Mouse (Mus musculus) stomach, embryonic 14.5 days (tissue): ENCODE measurements at regions not wholly inside any gene's neighbourhood (a gene's known extent, or its start where the extent isn't known, plus 50 kb on each side); places are given as distances from the start of the nearest gene placed in this dataset.

Experiments
- ATAC-seq: fragments of 200-750 bp; cut with Nextera tagmentation; 2 replicates; pipeline ENCODE4 v1.8.0; 2017; ENCODE audit warnings: low read depth, moderate TSS enrichment; ENCODE audit not compliant: insufficient number of reproducible peaks, insufficient read depth, low FRiP score
- H3K27ac ChIP-seq: fragments of 300-500 bp; sonication (generic); 2 replicates; pipeline ENCODE4 v1.5.1; 2014; ENCODE audit warnings: mild to moderate bottlenecking, low read length, moderate library complexity, mixed read lengths
- H3K27me3 ChIP-seq: fragments of 300-500 bp; sonication (generic); 2 replicates; pipeline ENCODE4 v1.6.1; 2014; ENCODE audit warnings: low read length, control low read depth, mixed read lengths; ENCODE audit not compliant: control insufficient read depth, insufficient read depth
- H3K36me3 ChIP-seq: fragments of 300-500 bp; sonication (generic); 2 replicates; pipeline ENCODE4 v1.6.1; 2014; ENCODE audit warnings: mild to moderate bottlenecking, control low read depth, low read length, moderate library complexity, mixed read lengths; ENCODE audit not compliant: control insufficient read depth, insufficient read depth
- H3K4me1 ChIP-seq: fragments of 300-500 bp; sonication (generic); 2 replicates; pipeline ENCODE4 v1.6.1; 2014; ENCODE audit warnings: low read length, control low read depth, mixed read lengths; ENCODE audit not compliant: control insufficient read depth, insufficient read depth
- H3K4me2 ChIP-seq: fragments of 300-500 bp; sonication (generic); replicated peaks from 2 replicates; pipeline ENCODE4 v1.6.1; 2014; ENCODE audit warnings: low read depth, low read length, control low read depth
- H3K4me3 ChIP-seq: fragments of 300-500 bp; sonication (generic); 2 replicates; pipeline ENCODE4 v1.5.1; 2014; ENCODE audit warnings: low read depth, low read length, control low read depth
- H3K9ac ChIP-seq: fragments of 300-500 bp; sonication (generic); replicated peaks from 2 replicates; pipeline ENCODE4 v1.6.1; 2014; ENCODE audit warnings: low read depth, mild to moderate bottlenecking, control low read depth, low read length, moderate library complexity, mixed read lengths
- H3K9me3 ChIP-seq: fragments of 300-500 bp; sonication (generic); 2 replicates; pipeline ENCODE4 v1.6.1; 2016; ENCODE audit warnings: low read depth, low read length, control low read depth; ENCODE audit not compliant: control insufficient read depth
- WGBS: fragments of 180-500 bp; shearing (Covaris S2); extraction: QIAGEN DNeasy Blood & Tissue Kit; methylation state at CpG from one replicate; pipeline ENCODE4 v1.1.7; 2014; 5-methylcytosine and 5-hydroxymethylcytosine counted together

- Histone ChIP-seq H3K27me3 (no peaks in the 10 kb centered on the region), H3K9ac (no peak overlapping the region), H3K4me2 (no peak overlapping the region), H3K36me3 (no peaks in the 10 kb centered on the region), H3K9me3 (no peaks in the 10 kb centered on the region), H3K27ac (no peak overlapping the region), H3K4me1 (no peaks in the 10 kb centered on the region), H3K4me3 (no peak overlapping the region)
- 68% methylated on average over 3 of the region's 3 CpGs for WGBS
- no peak for ATAC-seq
These were observed 132.1 kb upstream of the Podxl start for GRCm38 (mm10) chr6:31695885-31696284.

GRCm38 (mm10) chr6:31693047-31693446, 129.3 kb upstream of the Podxl start:
- no peaks in the 10 kb centered on the region for H3K4me1 ChIP-seq
- H3K36me3 ChIP-seq, result no peaks in the 10 kb centered on the region
- WGBS, result 76% methylated on average over 1 of the region's 1 CpGs
- H3K27me3 ChIP-seq, result no peaks in the 10 kb centered on the region
- H3K4me3 ChIP-seq, result no peak overlapping the region
- H3K9me3 ChIP-seq, result no peaks in the 10 kb centered on the region
- no peak overlapping the region for H3K27ac ChIP-seq
- ATAC-seq, result no peak
- H3K9ac ChIP-seq, result no peak overlapping the region
- no peak overlapping the region for H3K4me2 ChIP-seq

GRCm38 (mm10) chr6:31692024-31692423, 128.2 kb upstream of the Podxl start:
- 70% methylated on average over 6 of the region's 6 CpGs for WGBS
- Histone ChIP-seq H3K4me1 (no peaks in the 10 kb centered on the region), H3K27me3 (no peaks in the 10 kb centered on the region), H3K9ac (no peak overlapping the region), H3K4me3 (no peak overlapping the region), H3K27ac (no peak overlapping the region), H3K4me2 (no peak overlapping the region), H3K9me3 (no peaks in the 10 kb centered on the region), H3K36me3 (no peaks in the 10 kb centered on the region)
- ATAC-seq, result no peak

DNA sequence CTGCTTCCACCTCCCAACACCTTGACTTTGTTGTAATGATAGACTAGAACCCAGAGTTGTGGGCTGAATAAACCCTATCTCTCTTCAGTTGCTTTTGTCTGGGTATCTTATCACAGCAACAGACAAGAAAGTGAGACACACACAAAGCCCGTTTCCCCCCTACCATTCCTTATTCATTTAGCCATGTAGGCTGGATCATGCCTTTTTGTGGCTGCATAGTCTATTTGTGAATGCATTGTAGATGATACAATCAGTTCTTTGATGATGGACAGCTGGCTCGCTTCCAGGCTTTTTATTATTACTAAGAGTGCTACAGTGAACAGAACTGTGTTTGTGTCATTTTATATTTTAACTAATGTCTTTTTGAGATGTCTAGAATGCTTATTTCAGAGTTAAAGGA, 116.3 kb upstream of the Podxl start:
- no peaks in the 10 kb centered on the region for H3K9me3 ChIP-seq
- no peak overlapping the region for H3K9ac ChIP-seq
- H3K4me3 ChIP-seq, result no peak overlapping the region
- no peak overlapping the region for H3K4me2 ChIP-seq
- no peaks in the 10 kb centered on the region for H3K36me3 ChIP-seq
- H3K27me3 ChIP-seq, result no peaks in the 10 kb centered on the region
- WGBS, result 67% methylated on average over 2 of the region's 2 CpGs
- no peaks in the 10 kb centered on the region for H3K4me1 ChIP-seq
- ATAC-seq, result no peak
- no peak overlapping the region for H3K27ac ChIP-seq

DNA sequence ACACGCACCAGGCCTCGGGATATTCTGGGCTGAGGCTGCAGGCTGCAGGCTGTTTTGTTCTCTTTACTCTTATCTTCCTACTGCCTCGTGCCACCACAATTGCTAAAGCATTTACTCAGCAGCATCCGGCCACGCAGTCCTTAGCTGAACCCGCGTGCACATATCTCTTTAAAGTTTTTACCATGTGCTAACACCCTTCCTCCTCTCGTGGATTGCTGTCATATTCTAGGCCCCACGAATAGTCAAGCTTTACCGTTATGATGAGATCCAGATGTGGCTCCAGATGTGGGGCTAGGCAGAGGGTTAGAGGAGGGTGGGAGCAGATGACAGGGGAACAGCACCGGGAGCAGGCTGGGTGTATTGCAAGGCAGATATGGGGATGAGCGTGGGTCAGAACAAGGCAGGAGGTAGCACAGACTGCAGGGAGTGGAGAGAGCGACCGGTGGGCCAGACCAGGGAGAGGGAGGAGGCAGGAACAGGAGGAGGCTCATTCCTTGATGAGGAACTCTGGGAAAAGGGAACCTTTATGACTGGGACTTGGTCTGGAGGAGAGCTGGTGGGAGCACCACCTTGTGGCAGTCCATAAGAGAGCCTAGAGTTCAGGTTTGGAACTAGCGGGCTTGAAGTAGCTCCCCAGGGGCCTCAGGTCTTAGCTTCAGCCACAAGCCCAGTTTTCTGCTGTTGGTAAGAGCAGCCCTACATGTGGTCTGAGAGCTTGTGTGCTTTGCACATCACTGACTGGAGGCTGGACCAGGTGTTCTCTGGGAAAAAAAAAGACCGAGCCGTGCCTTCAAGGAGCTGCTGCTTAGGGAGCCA, 102.1 kb upstream of the Podxl start:
- Histone ChIP-seq H3K4me3 (no peak overlapping the region), H3K36me3 (no peaks in the 10 kb centered on the region), H3K9ac (no peak overlapping the region), H3K9me3 (no peaks in the 10 kb centered on the region), H3K27me3 (no peaks in the 10 kb centered on the region), H3K4me2 (no peak overlapping the region), H3K27ac (no peak overlapping the region), H3K4me1 (peaks cover 4% of the 10 kb centered on the region; the same call in 1 of the 2 replicates)
- WGBS, result 41% methylated on average over 17 of the region's 17 CpGs
- peak; percentile 48; the same call in 1 of the 2 replicates for ATAC-seq

GRCm38 (mm10) chr6:31664495-31664894, 100.7 kb upstream of the Podxl start:
- peak; percentile 39; the same call in 1 of the 2 replicates for ATAC-seq
- H3K36me3 ChIP-seq, result no peaks in the 10 kb centered on the region

DNA sequence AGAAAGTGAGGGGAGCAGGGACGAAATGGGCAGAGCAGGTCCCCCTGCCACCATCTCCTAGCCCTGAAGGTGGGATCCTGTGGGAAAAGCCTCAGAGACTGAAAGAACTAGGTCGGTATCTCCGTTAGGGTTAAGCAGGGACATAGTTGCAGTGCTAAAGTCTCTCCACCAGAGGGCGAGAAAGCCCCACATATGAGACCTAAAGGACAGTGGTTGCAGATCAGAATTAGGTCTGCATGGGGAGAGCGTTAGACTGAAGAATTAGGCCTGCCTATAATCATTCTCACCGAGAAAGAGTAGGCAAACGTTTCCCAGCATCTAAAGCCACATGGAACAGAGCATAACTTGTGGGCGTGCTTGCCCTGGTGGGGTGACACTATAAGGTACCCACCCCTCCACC, 97.0 kb upstream of the Podxl start:
- no peaks in the 10 kb centered on the region for H3K9me3 ChIP-seq
- H3K9ac ChIP-seq, result no peak overlapping the region
- no peak overlapping the region for H3K27ac ChIP-seq
- H3K4me1 ChIP-seq, result peaks cover 2% of the 10 kb centered on the region; the same call in 1 of the 2 replicates
- no peak for ATAC-seq
- 12% methylated on average over 8 of the region's 8 CpGs for WGBS
- no peaks in the 10 kb centered on the region for H3K36me3 ChIP-seq
- H3K4me3 ChIP-seq, result no peak overlapping the region
- H3K27me3 ChIP-seq, result no peaks in the 10 kb centered on the region
- no peak overlapping the region for H3K4me2 ChIP-seq

More at GRCm38 (mm10) chr6:31664495-31664894, 100.7 kb upstream of the Podxl start:
- Histone ChIP-seq H3K9me3 (no peaks in the 10 kb centered on the region), H3K27ac (no peak overlapping the region), H3K27me3 (no peaks in the 10 kb centered on the region), H3K4me1 (peaks cover 4% of the 10 kb centered on the region; the same call in 1 of the 2 replicates), H3K4me2 (no peak overlapping the region), H3K4me3 (no peak overlapping the region), H3K9ac (no peak overlapping the region)
- 24% methylated on average over 7 of the region's 7 CpGs for WGBS

- Histone ChIP-seq H3K9me3 (no peaks in the 10 kb centered on the region), H3K4me1 (no peaks in the 10 kb centered on the region), H3K36me3 (no peaks in the 10 kb centered on the region), H3K27ac (no peak overlapping the region), H3K4me3 (no peak overlapping the region), H3K9ac (no peak overlapping the region), H3K27me3 (no peaks in the 10 kb centered on the region), H3K4me2 (no peak overlapping the region)
- ATAC-seq, result no peak
- 72% methylated on average over 4 of the region's 4 CpGs for WGBS
These were observed 96.1 kb upstream of the Podxl start for GRCm38 (mm10) chr6:31659901-31660300.
